Mouse (Mus musculus) midbrain, postnatal 0 days (tissue): Measurements from ENCODE around the gene Slc9b1. TPM values are rescaled to one million over a fixed set of nuclear protein-coding genes. Genes with fewer than 3 reads are reported as not detected.

Source experiments
- ATAC-seq: fragments of 200-750 bp; cut with Nextera tagmentation; 2 replicates; pipeline ENCODE4 v1.8.0; 2017; ENCODE audit warnings: moderate number of reproducible peaks, mild to moderate bottlenecking, moderate TSS enrichment, moderate library complexity; ENCODE audit not compliant: low FRiP score
- DNase-seq: peaks from one replicate; pipeline ENCODE4 v3.0.0-alpha.2; 2015; ENCODE audit warnings: low spot score
- H3K27ac ChIP-seq: fragments of 300-500 bp; sonication (generic); 2 replicates; pipeline ENCODE4 v1.5.1; 2014; ENCODE audit warnings: low read depth, mild to moderate bottlenecking, low read length, mixed read lengths
- H3K27me3 ChIP-seq: fragments of 300-500 bp; sonication (generic); 2 replicates; pipeline ENCODE4 v1.6.1; 2014; ENCODE audit warnings: low read length, control low read depth, mixed read lengths; ENCODE audit not compliant: insufficient read depth
- H3K36me3 ChIP-seq: fragments of 300-500 bp; sonication (generic); 2 replicates; pipeline ENCODE4 v1.6.1; 2014; ENCODE audit warnings: low read length, control low read depth, mixed read lengths; ENCODE audit not compliant: insufficient read depth
- H3K4me1 ChIP-seq: fragments of 300-500 bp; sonication (generic); 2 replicates; pipeline ENCODE4 v1.6.1; 2014; ENCODE audit warnings: mild to moderate bottlenecking, control low read depth, antibody characterized with exemption, low read length, mixed read lengths; ENCODE audit not compliant: insufficient read depth
- H3K4me2 ChIP-seq: fragments of 300-500 bp; sonication (generic); 2 replicates; pipeline ENCODE4 v1.6.1; 2014; ENCODE audit warnings: low read depth, mild to moderate bottlenecking, low read length, mixed read lengths; ENCODE audit not compliant: poor library complexity, severe bottlenecking
- H3K4me3 ChIP-seq: fragments of 300-500 bp; sonication (generic); 2 replicates; pipeline ENCODE4 v1.5.1; 2014; ENCODE audit warnings: low read depth, mild to moderate bottlenecking, low read length, moderate library complexity
- H3K9ac ChIP-seq: fragments of 300-500 bp; sonication (generic); replicated peaks from 2 replicates; pipeline ENCODE4 v1.6.1; 2014; ENCODE audit warnings: mild to moderate bottlenecking, low read length, moderate library complexity, mixed read lengths; ENCODE audit not compliant: poor library complexity, severe bottlenecking
- H3K9me3 ChIP-seq: fragments of 300-500 bp; sonication (generic); 2 replicates; pipeline ENCODE4 v1.6.1; 2016; ENCODE audit warnings: low read length, control low read depth
- CTCF ChIP-seq: IDR thresholded peaks from 2 replicates; pipeline ENCODE4 v1.5.1; 2016; ENCODE audit warnings: antibody characterized with exemption, mild to moderate bottlenecking
- WGBS: fragments of 180-500 bp; shearing (Covaris S2); extraction: QIAGEN DNeasy Blood & Tissue Kit; methylation state at CpG from one replicate; pipeline ENCODE4 v1.1.7; 2014; 5-methylcytosine and 5-hydroxymethylcytosine counted together
- polyA plus RNA-seq: library from polyadenylated mRNA; unstranded; fragments of >200 nt; fragmentation: Nextera tagmentation; extraction: Ambion mirVana; gene quantifications from 2 replicates; pipeline ENCODE4 v1.2.1, GENCODE M21; 2015
- total RNA-seq: library from RNA; depleted of rRNA; stranded (reverse); fragments of >200 nt; gene quantifications from 2 replicates; pipeline ENCODE4 v1.2.3, GENCODE M21; 2014

Gene Slc9b1
- total and polyA plus RNA-seq, 2 experiments from 2014 or later, result not detected

- Histone ChIP-seq H3K27ac (no peak overlapping the region), H3K27me3 (no peaks in the 10 kb centered on the region), H3K4me2 (no peak overlapping the region), H3K9me3 (no peaks in the 10 kb centered on the region), H3K4me3 (no peak overlapping the region), H3K36me3 (peaks cover 9% of the 10 kb centered on the region; the same call in 1 of the 2 replicates), H3K4me1 (no peaks in the 10 kb centered on the region), H3K9ac (no peak overlapping the region)
- 98% methylated on average over 5 of the region's 5 CpGs for WGBS
- peak; percentile 38 for TF ChIP-seq CTCF
- ATAC-seq (no peak), DNase-seq (no peak)
Observed at GRCm38 (mm10) chr3:135409219-135409618, 61.4 kb downstream of the Slc9b1 start.

GRCm38 (mm10) chr3:135411056-135411455 lies 63.2 kb downstream of the Slc9b1 start:
- Histone ChIP-seq H3K36me3 (peaks cover 9% of the 10 kb centered on the region; the same call in 1 of the 2 replicates), H3K27me3 (no peaks in the 10 kb centered on the region), H3K4me3 (no peak overlapping the region), H3K27ac (no peak overlapping the region), H3K9me3 (no peaks in the 10 kb centered on the region), H3K4me2 (no peak overlapping the region), H3K4me1 (no peaks in the 10 kb centered on the region), H3K9ac (no peak overlapping the region)
- no peak for DNase-seq
- TF ChIP-seq CTCF, result no peak
- 95% methylated on average over 12 of the region's 12 CpGs for WGBS
- ATAC-seq, result no peak

DNA sequence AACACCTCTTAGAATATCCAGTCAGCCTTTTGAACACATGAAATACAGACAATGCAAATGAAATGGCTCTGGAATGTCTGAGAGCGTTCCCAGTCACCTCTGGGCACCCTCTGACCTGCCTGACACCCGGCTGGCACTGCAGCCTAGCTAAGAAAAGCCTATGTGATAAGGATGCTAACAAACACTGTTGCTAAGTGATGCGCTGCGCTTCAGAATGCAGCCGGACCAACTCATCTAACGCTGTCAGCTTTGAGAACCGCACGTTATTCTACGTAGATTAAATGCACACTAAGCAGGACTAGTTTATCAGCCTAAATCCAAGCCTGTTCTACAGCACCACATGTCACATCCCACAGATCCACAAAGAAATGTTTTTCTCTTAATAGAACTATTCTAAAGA lies 64.0 kb downstream of the Slc9b1 start:
- no peaks in the 10 kb centered on the region for H3K4me1 ChIP-seq
- no peak for ATAC-seq
- 0 out of 2 replicates have a peak, but pooled peaks cover 4% of the 10 kb centered on the region for H3K36me3 ChIP-seq
- H3K4me2 ChIP-seq, result no peak overlapping the region
- no peaks in the 10 kb centered on the region for H3K27me3 ChIP-seq
- TF ChIP-seq CTCF, result no peak
- H3K4me3 ChIP-seq, result no peak overlapping the region
- DNase-seq, result no peak
- no peak overlapping the region for H3K27ac ChIP-seq
- 42% methylated on average over 9 of the region's 9 CpGs for WGBS
- no peaks in the 10 kb centered on the region for H3K9me3 ChIP-seq
- H3K9ac ChIP-seq, result no peak overlapping the region

DNA sequence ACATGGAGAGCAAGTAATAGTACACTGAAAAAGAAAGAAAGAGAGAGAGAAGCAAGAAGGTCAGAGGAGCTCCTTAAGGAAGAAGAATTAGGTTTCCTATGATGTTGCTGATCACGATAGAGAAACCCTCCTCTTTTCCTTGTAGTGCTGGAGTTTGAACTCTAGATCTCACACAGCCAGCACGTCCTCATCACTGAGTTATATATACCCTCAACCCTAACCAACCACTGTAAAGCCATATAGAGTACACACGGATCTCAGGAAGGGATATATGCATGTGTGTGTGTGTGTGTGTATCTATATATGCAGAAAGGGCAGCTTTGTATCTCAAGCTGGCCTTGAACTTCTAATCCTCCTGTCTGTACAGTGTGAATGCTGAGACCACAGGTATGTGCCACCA lies 69.4 kb downstream of the Slc9b1 start:
- WGBS, result 96% methylated on average over 3 of the region's 3 CpGs

DNA sequence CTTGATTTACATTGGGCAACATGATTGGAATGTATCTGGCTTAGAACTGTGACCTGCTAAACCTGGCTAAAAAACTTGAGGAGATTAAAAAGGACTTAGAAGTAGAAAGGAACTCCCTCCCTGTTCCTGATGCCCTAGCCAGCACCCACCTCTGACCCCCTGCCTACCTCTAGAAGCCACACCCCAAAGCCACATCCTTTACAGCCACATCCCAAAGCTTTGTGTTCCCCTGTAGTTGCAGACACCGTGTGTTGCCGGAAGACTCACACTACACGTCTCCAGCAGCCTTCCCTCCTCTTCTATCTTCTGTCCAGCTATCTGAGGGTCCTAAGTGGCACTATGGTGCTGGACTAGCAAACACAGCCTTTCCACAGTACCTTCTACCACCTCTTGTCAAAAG lies 70.0 kb downstream of the Slc9b1 start:
- Histone ChIP-seq H3K36me3 (peaks cover 3% of the 10 kb centered on the region; the same call in 1 of the 2 replicates), H3K9ac (no peak overlapping the region), H3K4me2 (no peak overlapping the region), H3K4me3 (no peak overlapping the region), H3K27me3 (no peaks in the 10 kb centered on the region), H3K4me1 (no peaks in the 10 kb centered on the region), H3K27ac (no peak overlapping the region), H3K9me3 (no peaks in the 10 kb centered on the region)
- WGBS, result 84% methylated on average over 3 of the region's 3 CpGs
- no peak for TF ChIP-seq CTCF
- DNase-seq, result no peak
- no peak for ATAC-seq

More for the DNA sequence above, 69.4 kb downstream of the Slc9b1 start:
- H3K27me3 ChIP-seq, result no peaks in the 10 kb centered on the region
- DNase-seq (no peak), ATAC-seq (no peak)
- no peaks in the 10 kb centered on the region for H3K4me1 ChIP-seq
- H3K4me2 ChIP-seq, result no peak overlapping the region
- no peak overlapping the region for H3K4me3 ChIP-seq
- H3K9me3 ChIP-seq, result no peaks in the 10 kb centered on the region
- no peak overlapping the region for H3K9ac ChIP-seq
- no peak for TF ChIP-seq CTCF
- H3K36me3 ChIP-seq, result peaks cover 3% of the 10 kb centered on the region; the same call in 1 of the 2 replicates
- no peak overlapping the region for H3K27ac ChIP-seq

DNA sequence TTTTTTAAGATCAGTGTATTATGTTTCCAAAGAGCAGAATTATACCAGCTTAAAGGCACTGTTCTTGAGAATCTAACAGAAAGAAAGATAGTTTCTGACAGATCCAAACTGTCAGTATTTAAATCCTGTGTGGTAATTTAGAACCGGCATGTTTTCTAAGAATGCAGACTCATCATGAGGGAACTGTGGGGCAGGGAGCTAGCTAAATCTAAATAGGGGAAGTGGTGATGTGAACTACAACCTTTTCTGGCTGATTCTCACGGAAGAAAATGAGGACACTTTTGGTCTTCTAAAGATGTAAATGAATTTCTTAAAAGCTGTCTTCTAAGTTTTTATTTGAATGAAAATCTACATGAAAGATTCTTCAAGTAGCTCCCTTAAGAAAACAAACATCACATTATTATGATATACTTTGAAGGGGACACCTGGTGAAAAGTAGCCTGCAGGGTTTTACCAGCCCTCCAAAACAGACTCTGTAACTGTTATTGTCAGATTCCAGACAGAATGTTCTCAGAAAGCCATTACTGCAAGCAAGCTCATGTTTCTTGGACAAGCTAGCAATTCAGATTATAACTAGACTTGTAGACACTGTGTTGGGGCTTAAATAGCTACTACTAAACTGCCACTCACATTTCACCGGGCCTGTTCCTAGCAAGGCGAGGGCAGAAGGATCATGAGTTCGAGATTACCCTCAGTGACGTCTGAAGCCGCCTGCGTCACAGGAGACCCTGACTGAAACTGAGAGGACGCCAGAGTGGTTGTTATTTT lies 72.9 kb downstream of the Slc9b1 start:
- H3K27ac ChIP-seq, result no peak overlapping the region
- H3K4me1 ChIP-seq, result peaks cover 2% of the 10 kb centered on the region; the same call in 1 of the 2 replicates
- no peak for ATAC-seq
- H3K36me3 ChIP-seq, result peaks cover 3% of the 10 kb centered on the region; the same call in 1 of the 2 replicates
- no peaks in the 10 kb centered on the region for H3K9me3 ChIP-seq
- 91% methylated on average over 9 of the region's 9 CpGs for WGBS
- no peak for DNase-seq
- H3K4me3 ChIP-seq, result no peak overlapping the region
- no peak for TF ChIP-seq CTCF
- no peaks in the 10 kb centered on the region for H3K27me3 ChIP-seq
- H3K4me2 ChIP-seq, result no peak overlapping the region
- no peak overlapping the region for H3K9ac ChIP-seq
